Mouse (Mus musculus): ENCODE measurements around the gene Ero1l. TPM values are rescaled to one million over a fixed set of nuclear protein-coding genes. Genes with fewer than 3 reads are reported as not detected.

Ero1l gene
- polyA plus RNA-seq (2016; fragmentation: Nextera tagmentation; extraction: Ambion mirVana) = 26.1 and 33.5 TPM in 2 replicates

DNA sequence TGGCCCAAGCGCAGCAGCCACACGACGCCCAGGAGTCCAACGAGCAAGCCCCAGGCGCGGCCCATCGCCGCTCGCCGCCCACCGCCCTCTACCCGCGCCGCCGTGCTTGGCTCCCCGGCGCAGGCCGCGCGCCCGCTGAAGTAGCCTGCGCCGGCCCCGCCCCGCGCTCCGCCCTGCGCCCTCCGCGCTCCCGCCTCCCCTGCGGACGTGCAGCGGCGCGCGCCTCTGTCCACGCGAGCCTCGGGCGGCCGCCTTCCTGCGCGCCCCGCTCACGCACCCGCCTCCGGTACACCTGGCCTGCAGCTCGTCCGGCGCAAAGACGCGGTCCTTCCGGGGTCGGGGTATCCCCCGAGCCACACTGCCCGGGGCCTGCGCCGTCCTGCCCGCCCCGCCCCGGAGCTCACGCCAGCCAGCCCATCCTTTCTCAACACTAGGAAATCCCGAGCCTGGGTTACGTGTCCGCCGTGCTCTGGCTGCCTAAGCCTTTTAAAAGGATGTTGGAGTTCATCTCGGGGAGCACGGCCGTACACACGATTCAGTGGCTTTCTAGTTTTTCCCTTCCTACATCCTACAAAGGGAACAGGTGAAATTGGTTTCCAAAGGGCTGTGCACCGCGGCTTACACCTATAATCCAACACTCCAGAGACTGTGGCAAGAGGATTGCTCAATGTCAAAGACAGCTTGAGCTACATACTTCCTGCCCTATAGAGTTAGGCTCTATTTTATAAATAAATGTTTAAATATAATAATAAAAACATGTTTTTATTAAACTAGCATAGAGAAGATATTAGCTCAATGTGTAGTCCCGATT, at the start of gene Ero1l:
TSS of gene Ero1l (minus strand) at position 346 of the 811 bp plus-strand sequence.
- WGBS = 2% methylated on average over 73 of the region's 74 CpGs
- H3K9me3 ChIP-seq = no peaks in the 10 kb centered on the region
- peak within 1 kb of the TSS; percentile 75 for H3K4me3 ChIP-seq
- H3K36me3 ChIP-seq = no peaks in the 10 kb centered on the region
- H3K4me1 ChIP-seq (replicated peaks) = peaks cover 16% of the 10 kb centered on the region
- H3K27me3 ChIP-seq (ENCODE audit: insufficient read depth, poor library complexity, severe bottlenecking) = no peaks in the 10 kb centered on the region
- peak within 1 kb of the TSS; percentile 98 for H3K27ac ChIP-seq
- DNase-seq (ENCODE audit: low spot score) = peak; percentile 82

DNA sequence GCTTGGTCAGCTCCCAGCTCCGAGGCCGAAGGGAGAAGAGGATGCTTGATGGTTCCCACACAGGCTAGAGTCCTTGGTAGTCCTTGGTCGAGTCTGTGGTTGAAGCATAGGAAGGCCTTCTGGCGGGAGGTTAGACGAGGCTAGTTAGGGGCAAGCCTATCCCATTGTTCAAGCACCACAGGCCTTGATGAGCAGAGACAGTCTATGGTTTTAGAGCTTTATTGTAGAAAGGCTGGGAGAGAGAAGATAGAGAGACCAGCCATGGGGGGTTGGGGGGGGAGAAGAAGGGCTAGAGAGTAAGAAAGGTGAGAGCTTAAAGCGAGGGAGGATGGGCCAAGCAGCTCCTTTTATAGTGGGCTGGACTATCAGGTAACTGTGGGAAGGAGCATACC, 46.6 kb upstream of the Ero1l start:
- H3K4me3 ChIP-seq = no peak overlapping the region
- no peak overlapping the region for H3K27ac ChIP-seq
- H3K9me3 ChIP-seq = peaks cover 6% of the 10 kb centered on the region; the same call in 1 of the 2 replicates
- peaks cover 11% of the 10 kb centered on the region; the same call in 1 of the 2 replicates for H3K4me1 ChIP-seq (replicated peaks)
- no peak for DNase-seq (ENCODE audit: low spot score)
- 82% methylated on average over 6 of the region's 6 CpGs for WGBS
- no peaks in the 10 kb centered on the region for H3K27me3 ChIP-seq (ENCODE audit: insufficient read depth, poor library complexity, severe bottlenecking)
- H3K36me3 ChIP-seq = peaks cover 47% of the 10 kb centered on the region

DNA sequence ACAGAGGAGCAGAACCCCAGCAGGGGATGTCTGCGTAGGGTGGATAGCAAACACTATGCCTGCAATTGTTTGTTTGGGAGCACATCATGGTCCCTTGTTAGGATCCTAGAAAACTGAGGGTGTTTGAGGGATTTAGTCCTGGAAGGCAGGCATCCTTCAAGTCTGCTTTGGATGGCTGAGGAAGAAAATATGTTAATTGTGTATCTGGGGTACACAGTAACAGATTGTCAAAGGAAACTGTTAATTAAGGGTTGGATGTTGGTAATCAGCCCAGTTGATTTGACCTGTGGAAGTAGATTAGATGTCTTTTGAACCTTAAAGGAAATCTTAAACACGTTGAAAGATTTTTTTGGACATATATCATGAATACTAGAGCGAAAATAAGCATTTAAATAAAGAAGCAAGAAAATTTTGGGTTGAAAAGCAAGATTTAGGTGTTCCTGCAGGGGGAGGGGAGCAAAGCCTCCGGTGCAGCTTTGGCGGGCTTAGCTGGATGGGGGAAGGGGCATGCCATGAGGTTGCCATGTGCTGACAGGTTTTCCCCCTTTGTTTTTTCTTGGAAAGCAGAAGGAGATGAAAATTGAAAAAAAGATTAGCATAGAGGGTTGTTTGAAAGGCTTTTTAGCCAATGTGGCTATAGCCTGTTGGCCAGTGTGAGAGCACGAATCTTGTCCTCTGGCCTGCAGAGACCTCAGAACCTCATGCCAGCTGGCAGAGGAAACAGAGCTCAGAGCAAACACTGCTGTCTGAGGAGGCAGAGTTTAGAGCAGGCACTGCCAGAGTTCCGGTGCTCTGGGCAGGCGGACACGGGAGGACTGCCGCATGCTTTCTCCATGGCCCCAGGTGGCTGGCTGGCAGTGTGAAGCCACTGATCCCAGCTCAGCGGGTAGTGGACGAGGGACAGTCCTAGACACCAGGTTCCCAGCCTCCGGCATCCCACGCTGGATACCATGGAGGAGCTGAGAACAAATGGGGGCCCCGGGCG, 45.9 kb upstream of the Ero1l start:
- no peak for DNase-seq (ENCODE audit: low spot score)
- Histone ChIP-seq H3K27me3 (ENCODE audit: insufficient read depth, poor library complexity, severe bottlenecking) (no peaks in the 10 kb centered on the region), H3K27ac (peak overlapping the region; percentile 42; the same call in 1 of the 2 replicates), H3K9me3 (peaks cover 3% of the 10 kb centered on the region; the same call in 1 of the 2 replicates), H3K4me3 (no peak overlapping the region), H3K36me3 (peaks cover 45% of the 10 kb centered on the region), H3K4me1 (replicated peaks) (peaks cover 11% of the 10 kb centered on the region; the same call in 1 of the 2 replicates)
- 77% methylated on average over 16 of the region's 16 CpGs for WGBS

DNA sequence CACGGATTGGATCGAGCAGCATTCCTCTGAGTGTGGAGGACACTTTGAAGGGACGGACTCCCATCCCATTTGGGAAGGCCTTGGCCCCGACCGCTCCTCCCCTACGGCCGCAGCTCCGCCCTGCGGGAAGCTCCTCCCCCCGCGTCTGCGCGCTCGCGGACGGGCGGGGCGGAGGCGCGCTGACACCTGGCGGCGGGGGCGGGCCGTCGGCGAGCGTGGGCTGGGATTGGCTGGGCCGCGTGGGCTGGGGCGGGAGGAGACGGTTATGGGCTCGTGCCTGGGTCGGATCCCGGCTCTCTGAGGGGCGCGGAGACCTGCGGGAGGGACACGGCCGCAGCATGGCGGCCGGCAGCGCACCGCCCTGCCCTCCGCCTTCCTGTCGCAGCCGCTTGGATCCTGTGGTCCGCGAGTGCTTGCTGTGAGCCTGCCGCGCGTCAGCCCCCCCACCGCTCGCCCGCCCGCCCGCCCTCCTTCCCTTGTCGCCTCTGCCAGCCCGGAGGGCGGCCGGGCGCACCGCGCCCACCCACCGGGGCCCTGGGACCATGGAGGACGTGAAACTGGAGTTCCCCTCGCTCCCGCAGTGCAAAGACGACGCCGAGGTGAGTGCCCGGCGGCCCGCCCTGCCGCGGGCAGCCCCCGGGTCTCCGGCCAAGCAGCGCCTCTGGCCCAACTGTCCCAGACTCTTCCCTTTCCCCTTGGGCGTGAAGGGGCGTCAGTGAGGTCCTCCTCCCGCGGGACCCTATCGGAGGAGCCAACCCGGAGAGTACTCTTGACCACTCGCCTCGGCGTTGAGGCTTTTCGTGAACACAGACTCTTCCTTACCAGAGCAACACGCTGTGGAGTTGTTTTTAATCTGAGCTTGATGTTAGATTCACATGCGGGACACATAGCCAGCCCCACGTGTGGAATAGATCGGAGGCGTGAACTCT, 32.6 kb upstream of the Ero1l start, which contains the start of gene Styx:
TSS of gene Styx (plus strand) at position 163 of the 929 bp plus-strand sequence.
- Histone ChIP-seq H3K36me3 (peaks cover 42% of the 10 kb centered on the region), H3K4me1 (replicated peaks) (peaks cover 18% of the 10 kb centered on the region), H3K27me3 (ENCODE audit: insufficient read depth, poor library complexity, severe bottlenecking) (no peaks in the 10 kb centered on the region), H3K9me3 (no peaks in the 10 kb centered on the region), H3K4me3 (peak within 1 kb of the TSS; percentile 69), H3K27ac (peak within 1 kb of the TSS; percentile 86)
- WGBS = under 1% methylated on average over 82 of the region's 93 CpGs
- DNase-seq (ENCODE audit: low spot score) = peak; percentile 96

DNA sequence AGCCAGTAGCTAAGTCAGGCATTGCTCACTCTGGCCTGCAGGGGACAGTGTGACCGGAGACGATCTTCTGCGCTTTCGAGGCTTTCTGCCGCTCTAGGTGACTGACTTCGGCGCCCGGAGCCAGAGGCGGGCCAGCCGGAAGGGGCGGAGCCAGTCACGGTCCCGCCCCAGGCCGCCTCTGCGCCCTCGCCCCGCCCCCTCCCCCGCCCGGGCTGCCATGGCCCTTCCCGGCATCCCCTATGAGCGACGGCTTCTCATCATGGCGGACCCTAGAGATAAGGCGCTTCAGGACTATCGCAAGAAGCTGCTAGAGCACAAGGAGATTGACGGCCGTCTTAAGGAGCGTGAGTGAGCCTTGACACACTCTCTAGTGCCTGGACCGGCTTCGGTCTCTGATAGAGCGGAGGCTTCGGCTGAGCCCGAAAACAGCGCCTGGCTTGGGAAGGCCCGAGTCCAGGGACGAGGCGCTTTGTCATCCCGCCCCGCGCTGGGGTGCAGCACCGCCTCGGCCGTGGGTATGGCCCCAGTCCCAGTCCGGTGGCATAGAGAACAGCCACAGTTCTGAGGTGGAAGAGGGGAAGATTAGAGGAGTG, 11.1 kb upstream of the Ero1l start, which contains the start of gene Psmc6:
TSS of gene Psmc6 (plus strand) at position 200 of the 593 bp plus-strand sequence.
- Histone ChIP-seq H3K4me1 (replicated peaks) (peaks cover 12% of the 10 kb centered on the region), H3K27me3 (ENCODE audit: insufficient read depth, poor library complexity, severe bottlenecking) (no peaks in the 10 kb centered on the region), H3K27ac (peak within 1 kb of the TSS; percentile 96), H3K36me3 (peaks cover 38% of the 10 kb centered on the region), H3K4me3 (peak within 1 kb of the TSS; percentile 93), H3K9me3 (no peaks in the 10 kb centered on the region)
- peak; percentile 92 for DNase-seq (ENCODE audit: low spot score)
- WGBS = under 1% methylated on average over 44 of the region's 44 CpGs

DNA sequence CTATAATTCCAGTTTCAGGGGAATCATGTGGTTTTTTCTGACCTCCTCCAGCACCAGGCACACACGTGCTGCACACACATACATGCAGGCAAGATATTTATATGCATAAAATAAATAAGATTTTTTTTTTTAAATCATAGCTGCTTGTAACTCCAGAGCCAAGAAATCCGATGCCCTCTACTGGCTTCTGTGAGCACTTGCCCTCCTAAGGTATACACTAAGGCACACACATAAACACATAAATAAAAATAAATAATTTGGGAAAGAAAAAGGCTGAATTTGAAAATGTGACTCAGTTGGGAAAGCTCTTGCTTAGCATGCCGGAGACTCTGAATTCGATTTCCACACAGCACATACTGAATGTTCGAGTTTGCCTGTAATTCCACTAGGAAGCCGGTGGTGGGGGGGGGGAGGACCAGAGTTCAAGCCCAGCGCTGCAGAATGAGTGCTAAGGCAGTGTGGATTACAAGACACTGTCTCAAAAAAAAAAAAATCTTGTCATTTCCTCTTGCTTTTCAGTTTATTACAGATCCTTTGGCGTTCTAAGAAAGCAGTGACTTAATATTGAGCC, 10.5 kb upstream of the Ero1l start:
- H3K27me3 ChIP-seq (ENCODE audit: insufficient read depth, poor library complexity, severe bottlenecking) = no peaks in the 10 kb centered on the region
- H3K4me1 ChIP-seq (replicated peaks) = peaks cover 12% of the 10 kb centered on the region
- peak; percentile 14 for DNase-seq (ENCODE audit: low spot score)
- 15% methylated on average over 8 of the region's 8 CpGs for WGBS
- peak overlapping the region; percentile 93 for H3K4me3 ChIP-seq
- no peaks in the 10 kb centered on the region for H3K9me3 ChIP-seq
- H3K36me3 ChIP-seq = peaks cover 32% of the 10 kb centered on the region
- peak overlapping the region; percentile 96 for H3K27ac ChIP-seq

DNA sequence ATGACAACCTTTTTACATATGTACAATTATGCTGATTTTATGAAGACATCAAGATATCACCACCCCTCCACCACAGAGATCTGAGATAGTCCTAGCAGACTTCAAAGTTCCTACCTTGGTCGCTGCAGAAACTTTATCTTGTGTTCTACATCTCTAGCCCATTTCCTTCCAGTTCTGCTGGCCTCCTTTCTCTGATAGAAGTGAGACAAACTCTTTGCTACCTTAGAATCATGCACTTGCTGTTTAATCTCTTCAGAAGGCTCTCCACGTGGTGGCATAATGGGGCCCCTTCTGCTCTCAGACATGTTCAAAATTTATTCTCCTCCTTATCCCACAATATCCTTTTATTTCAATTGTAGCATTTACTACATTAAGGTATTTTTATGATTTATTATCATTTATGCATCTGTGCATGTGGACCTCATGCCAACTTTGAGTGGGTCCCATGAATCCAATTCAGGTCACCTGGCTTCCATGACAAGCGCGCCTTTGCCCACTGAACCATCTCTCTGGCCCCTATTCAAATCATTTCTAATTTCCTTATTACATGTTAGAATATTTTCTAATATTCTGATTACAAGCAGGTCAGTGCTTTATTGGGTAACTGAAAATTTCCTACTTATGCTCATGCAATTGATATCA, 9.6 kb upstream of the Ero1l start:
- Histone ChIP-seq H3K27ac (no peak overlapping the region), H3K36me3 (peaks cover 23% of the 10 kb centered on the region), H3K4me3 (no peak overlapping the region), H3K9me3 (no peaks in the 10 kb centered on the region), H3K27me3 (ENCODE audit: insufficient read depth, poor library complexity, severe bottlenecking) (no peaks in the 10 kb centered on the region), H3K4me1 (replicated peaks) (peaks cover 12% of the 10 kb centered on the region)
- DNase-seq (ENCODE audit: low spot score) = no peak
- WGBS = 89% methylated on average over 4 of the region's 4 CpGs

DNA sequence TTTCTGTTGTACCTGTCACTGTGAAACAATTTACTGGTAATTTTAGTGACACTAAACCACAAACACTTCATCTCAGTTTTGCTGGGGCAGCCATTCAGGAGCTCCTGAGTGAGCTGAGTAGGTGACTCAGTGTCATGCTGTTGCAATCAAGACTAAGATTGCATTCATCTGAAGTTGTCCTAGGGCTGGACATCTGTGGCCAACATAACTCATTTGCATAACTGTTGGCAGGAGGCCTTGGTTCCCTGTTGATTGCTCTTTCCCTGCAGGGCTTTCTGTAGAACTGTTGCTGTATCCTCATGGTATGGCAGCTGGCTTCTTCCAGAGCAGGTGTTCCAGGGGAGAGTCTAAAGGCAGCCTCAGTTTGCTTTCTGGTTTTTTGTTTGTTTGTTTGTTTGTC, 6.9 kb upstream of the Ero1l start:
- H3K27ac ChIP-seq = no peak overlapping the region
- H3K36me3 ChIP-seq = no peaks in the 10 kb centered on the region
- 0 out of 2 replicates have a peak, but pooled peaks cover 3% of the 10 kb centered on the region for H3K4me1 ChIP-seq (replicated peaks)
- no peak for DNase-seq (ENCODE audit: low spot score)
- H3K9me3 ChIP-seq = no peaks in the 10 kb centered on the region
- no peaks in the 10 kb centered on the region for H3K27me3 ChIP-seq (ENCODE audit: insufficient read depth, poor library complexity, severe bottlenecking)
- H3K4me3 ChIP-seq = no peak overlapping the region

DNA sequence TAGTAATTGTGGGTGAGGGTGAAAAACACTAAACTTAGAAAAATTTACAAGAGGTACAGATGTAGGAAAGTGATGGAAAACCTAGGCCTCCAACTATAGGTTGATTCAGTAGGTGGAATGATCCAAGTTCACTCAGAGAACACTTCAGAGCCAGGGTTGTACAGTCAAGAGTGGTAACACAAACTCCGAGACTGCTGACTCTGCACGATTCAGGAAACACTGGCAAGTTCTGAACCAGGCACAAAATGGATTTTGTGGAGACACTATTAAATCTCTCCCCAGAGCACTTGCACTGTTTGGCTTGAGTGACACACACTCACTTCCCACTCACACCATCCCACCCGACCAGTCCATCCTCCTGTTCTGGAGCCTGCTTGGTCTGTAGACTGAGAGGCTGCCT, 4.7 kb upstream of the Ero1l start:
- Histone ChIP-seq H3K27ac (no peak overlapping the region), H3K27me3 (ENCODE audit: insufficient read depth, poor library complexity, severe bottlenecking) (no peaks in the 10 kb centered on the region), H3K4me3 (no peak overlapping the region), H3K36me3 (no peaks in the 10 kb centered on the region), H3K4me1 (replicated peaks) (peaks cover 3% of the 10 kb centered on the region; the same call in 1 of the 2 replicates), H3K9me3 (no peaks in the 10 kb centered on the region)
- no peak for DNase-seq (ENCODE audit: low spot score)
- 86% methylated on average over 3 of the region's 3 CpGs for WGBS

DNA sequence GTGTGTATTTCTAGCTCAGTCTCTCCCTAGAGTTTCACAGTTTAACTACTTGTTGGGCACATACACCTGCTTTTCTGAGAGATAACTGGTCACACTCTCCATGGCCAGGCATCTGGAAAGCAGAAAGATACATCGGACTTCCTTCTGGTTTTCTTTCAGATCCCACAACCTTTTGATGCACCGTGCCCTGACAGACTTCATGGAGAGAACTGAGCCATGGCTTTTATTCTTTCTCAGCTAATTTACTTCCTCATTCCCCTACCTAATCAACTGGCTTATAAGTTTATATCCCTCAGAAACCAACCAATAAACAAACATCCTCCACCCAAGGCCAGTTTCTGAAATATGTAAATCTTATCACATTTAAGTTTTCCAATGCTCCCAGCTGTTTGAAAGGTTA, 3.9 kb upstream of the Ero1l start:
- peaks cover 10% of the 10 kb centered on the region for H3K4me1 ChIP-seq (replicated peaks)
- H3K9me3 ChIP-seq = no peaks in the 10 kb centered on the region
- 88% methylated on average over 2 of the region's 2 CpGs for WGBS

DNA sequence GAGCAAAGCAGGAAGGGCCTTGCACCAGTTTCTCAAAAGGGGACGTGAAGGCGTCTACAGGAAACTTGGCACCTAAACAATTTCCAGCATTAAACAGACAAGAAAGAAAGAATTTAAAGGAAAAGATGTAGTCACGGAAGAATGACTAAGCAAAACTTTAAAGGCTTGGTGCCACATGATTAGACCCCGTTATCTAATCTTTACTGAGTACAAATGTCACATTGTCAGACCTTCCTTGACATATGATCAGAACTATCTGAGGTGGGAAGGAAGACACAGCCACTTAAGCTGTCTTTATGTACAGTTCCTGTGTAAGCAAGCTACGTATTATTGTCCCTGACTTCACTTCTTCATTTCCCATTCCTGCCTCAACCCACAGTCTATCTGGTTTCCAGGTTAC, 3.1 kb upstream of the Ero1l start:
- H3K9me3 ChIP-seq = no peaks in the 10 kb centered on the region
- no peaks in the 10 kb centered on the region for H3K36me3 ChIP-seq
- H3K4me1 ChIP-seq (replicated peaks) = peaks cover 16% of the 10 kb centered on the region
- H3K27ac ChIP-seq = no peak overlapping the region
- H3K4me3 ChIP-seq = no peak overlapping the region
- no peak for DNase-seq (ENCODE audit: low spot score)
- no peaks in the 10 kb centered on the region for H3K27me3 ChIP-seq (ENCODE audit: insufficient read depth, poor library complexity, severe bottlenecking)
- 89% methylated on average over 5 of the region's 5 CpGs for WGBS

More for the DNA sequence above, 3.9 kb upstream of the Ero1l start:
- DNase-seq (ENCODE audit: low spot score) = no peak
- Histone ChIP-seq H3K27ac (no peak overlapping the region), H3K36me3 (no peaks in the 10 kb centered on the region), H3K27me3 (ENCODE audit: insufficient read depth, poor library complexity, severe bottlenecking) (no peaks in the 10 kb centered on the region), H3K4me3 (no peak overlapping the region)
